Mouse (Mus musculus) limb, embryonic 14.5 days (tissue): ENCODE data around the gene Tmem100. TPM values are rescaled to one million over a fixed set of nuclear protein-coding genes. Genes with fewer than 3 reads are reported as not detected.

Source experiments
- ATAC-seq: fragments of 200-750 bp; cut with Nextera tagmentation; 2 replicates; pipeline ENCODE4 v1.8.0; 2017; ENCODE audit warnings: low read depth, moderate number of reproducible peaks, moderate TSS enrichment; ENCODE audit not compliant: low FRiP score
- DNase-seq: peaks from one replicate; pipeline ENCODE4 v3.0.0-alpha.2; 2015; ENCODE audit warnings: low spot score
- H3K27ac ChIP-seq: fragments of 300-500 bp; sonication (generic); replicated peaks from 2 replicates; pipeline ENCODE4 v1.5.1; 2014; ENCODE audit warnings: low read depth, mild to moderate bottlenecking, low read length, moderate library complexity, mixed read lengths
- H3K27me3 ChIP-seq: fragments of 300-500 bp; sonication (generic); 2 replicates; pipeline ENCODE4 v1.6.1; 2014; ENCODE audit warnings: low read length, mixed read lengths; ENCODE audit not compliant: control insufficient read depth, insufficient read depth
- H3K36me3 ChIP-seq: fragments of 300-500 bp; sonication (generic); 2 replicates; pipeline ENCODE4 v1.6.1; 2014; ENCODE audit warnings: mild to moderate bottlenecking, low read length, moderate library complexity, mixed read lengths; ENCODE audit not compliant: control insufficient read depth, insufficient read depth
- H3K4me1 ChIP-seq: fragments of 300-500 bp; sonication (generic); 2 replicates; pipeline ENCODE4 v1.6.1; 2014; ENCODE audit warnings: antibody characterized with exemption, low read length, mixed read lengths; ENCODE audit not compliant: control insufficient read depth, insufficient read depth
- H3K4me2 ChIP-seq: fragments of 300-500 bp; sonication (generic); replicated peaks from 2 replicates; pipeline ENCODE4 v1.6.1; 2014; ENCODE audit warnings: low read depth, mild to moderate bottlenecking, low read length, moderate library complexity; ENCODE audit not compliant: severe bottlenecking
- H3K4me3 ChIP-seq: fragments of 300-500 bp; sonication (generic); replicated peaks from 2 replicates; pipeline ENCODE4 v1.5.1; 2014; ENCODE audit warnings: low read length
- H3K9ac ChIP-seq: fragments of 300-500 bp; sonication (generic); 2 replicates; pipeline ENCODE4 v1.6.1; 2014; ENCODE audit warnings: mild to moderate bottlenecking, low read depth, low read length, moderate library complexity; ENCODE audit not compliant: severe bottlenecking
- H3K9me3 ChIP-seq: fragments of 300-500 bp; sonication (generic); 2 replicates; pipeline ENCODE4 v1.6.1; 2016; ENCODE audit warnings: low read length; ENCODE audit not compliant: control insufficient read depth
- POLR2A ChIP-seq: fragments of 200-500 bp; IDR thresholded peaks from 2 replicates; pipeline ENCODE4 v1.8.0; 2012; ENCODE audit warnings: inconsistent platforms, mild to moderate bottlenecking, moderate library complexity, borderline replicate concordance; ENCODE audit not compliant: insufficient read depth, insufficient read length; ENCODE audit errors: extremely low read depth
- WGBS: fragments of 180-500 bp; shearing (Covaris S2); extraction: QIAGEN DNeasy Blood & Tissue Kit; methylation state at CpG from one replicate; pipeline ENCODE4 v1.1.7; 2014; 5-methylcytosine and 5-hydroxymethylcytosine counted together
- polyA plus RNA-seq, 2 experiments: library from polyadenylated mRNA; depleted of rRNA in 1 of 2; stranded (reverse) in 1 of 2; unstranded in 1 of 2; fragments of >200 nt; fragmentation: Nextera tagmentation in 1 of 2; extraction: Ambion mirVana in 1 of 2; gene quantifications; 2 replicates each; pipeline versions ENCODE4 v1.2.1 to v1.2.3; 2012 to 2014

Gene Tmem100
- polyA plus RNA-seq, 2 experiments: 16.4 to 23.9 TPM

- no peaks in the 10 kb centered on the region for H3K36me3 ChIP-seq
- ATAC-seq (no peak), DNase-seq (no peak)
- H3K4me2 ChIP-seq: no peak overlapping the region
- no peak for TF ChIP-seq POLR2A
- no peaks in the 10 kb centered on the region for H3K27me3 ChIP-seq
- H3K9me3 ChIP-seq: no peaks in the 10 kb centered on the region
- no peak overlapping the region for H3K27ac ChIP-seq
- no peaks in the 10 kb centered on the region for H3K4me1 ChIP-seq
- no peak overlapping the region for H3K9ac ChIP-seq
- WGBS: 75% methylated on average over 9 of the region's 9 CpGs
- H3K4me3 ChIP-seq: no peak overlapping the region
These were observed 17.1 kb downstream of the Tmem100 start for GRCm38 (mm10) chr11:90047271-90047670.

DNA sequence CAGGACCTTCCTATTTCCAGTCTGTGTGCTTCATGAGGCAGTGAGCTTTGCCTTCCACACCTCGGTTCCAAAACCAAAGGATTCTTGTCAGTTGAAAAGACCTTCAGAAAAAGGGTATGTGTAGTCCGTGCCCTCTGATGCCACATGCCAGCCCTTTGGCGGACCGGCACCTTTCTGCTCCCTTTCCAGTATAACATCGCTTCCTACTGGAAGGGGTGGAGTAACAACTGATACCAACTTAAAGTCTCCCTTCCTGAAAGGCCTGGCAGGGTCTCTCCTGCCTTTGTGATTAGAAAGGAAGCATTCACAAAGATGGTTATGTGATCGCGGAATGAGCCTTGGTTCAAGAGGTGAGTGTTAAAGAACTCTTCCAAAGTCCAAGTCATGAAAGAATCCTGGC, 19.9 kb downstream of the Tmem100 start:
- WGBS: 91% methylated on average over 7 of the region's 7 CpGs

GRCm38 (mm10) chr11:90052785-90053184, 22.6 kb downstream of the Tmem100 start:
- peak; percentile 62; the same call in 1 of the 2 replicates for ATAC-seq
- no peak for DNase-seq
- H3K9ac ChIP-seq: no peak overlapping the region
- H3K4me2 ChIP-seq: no peak overlapping the region
- no peaks in the 10 kb centered on the region for H3K36me3 ChIP-seq
- H3K27me3 ChIP-seq: no peaks in the 10 kb centered on the region
- no peaks in the 10 kb centered on the region for H3K9me3 ChIP-seq
- 36% methylated on average over 7 of the region's 7 CpGs for WGBS
- no peak overlapping the region for H3K4me3 ChIP-seq
- no peak for TF ChIP-seq POLR2A
- peaks cover 2% of the 10 kb centered on the region; the same call in 1 of the 2 replicates for H3K4me1 ChIP-seq
- H3K27ac ChIP-seq: no peak overlapping the region

More for the DNA sequence above, 19.9 kb downstream of the Tmem100 start:
- no peak for ATAC-seq
- Histone ChIP-seq H3K27ac (no peak overlapping the region), H3K4me3 (no peak overlapping the region), H3K36me3 (no peaks in the 10 kb centered on the region), H3K4me2 (no peak overlapping the region), H3K9me3 (no peaks in the 10 kb centered on the region), H3K4me1 (peaks cover 2% of the 10 kb centered on the region; the same call in 1 of the 2 replicates), H3K27me3 (no peaks in the 10 kb centered on the region), H3K9ac (no peak overlapping the region)
- no peak for TF ChIP-seq POLR2A
- DNase-seq: no peak

- Histone ChIP-seq H3K4me2 (no peak overlapping the region), H3K27me3 (no peaks in the 10 kb centered on the region), H3K9ac (no peak overlapping the region), H3K4me3 (no peak overlapping the region), H3K4me1 (peaks cover 2% of the 10 kb centered on the region; the same call in 1 of the 2 replicates), H3K9me3 (no peaks in the 10 kb centered on the region), H3K27ac (no peak overlapping the region), H3K36me3 (no peaks in the 10 kb centered on the region)
- DNase-seq: no peak
- no peak for TF ChIP-seq POLR2A
- WGBS: 65% methylated on average over 4 of the region's 4 CpGs
- ATAC-seq: no peak
These were observed 23.7 kb downstream of the Tmem100 start for GRCm38 (mm10) chr11:90053820-90054219.

DNA sequence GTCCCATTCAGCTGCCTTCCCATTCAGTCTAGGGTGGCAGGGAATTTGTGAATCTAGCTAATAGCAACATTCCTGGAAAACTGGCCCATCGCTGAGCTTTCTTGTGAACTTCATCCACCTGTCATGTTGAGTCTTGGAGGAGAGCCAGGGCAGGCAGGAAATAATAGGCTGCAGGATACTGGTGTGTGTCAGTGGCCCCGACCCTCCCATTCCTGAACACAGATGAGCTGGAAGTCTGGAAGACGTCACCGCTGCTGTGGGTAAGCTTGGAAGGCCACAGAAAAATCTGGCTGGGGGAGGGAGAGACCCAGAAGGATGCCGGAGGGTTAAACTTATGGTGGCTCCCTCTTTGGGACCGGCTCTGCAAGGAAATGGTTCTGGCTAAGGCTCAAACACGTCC, 24.3 kb downstream of the Tmem100 start:
- Histone ChIP-seq H3K9me3 (no peaks in the 10 kb centered on the region), H3K36me3 (no peaks in the 10 kb centered on the region), H3K4me3 (no peak overlapping the region), H3K27ac (no peak overlapping the region), H3K4me2 (no peak overlapping the region), H3K4me1 (peaks cover 2% of the 10 kb centered on the region; the same call in 1 of the 2 replicates), H3K27me3 (no peaks in the 10 kb centered on the region), H3K9ac (no peak overlapping the region)
- 32% methylated on average over 7 of the region's 7 CpGs for WGBS
- ATAC-seq (peak; percentile 90), DNase-seq (peak; percentile 57)
- TF ChIP-seq POLR2A: no peak

DNA sequence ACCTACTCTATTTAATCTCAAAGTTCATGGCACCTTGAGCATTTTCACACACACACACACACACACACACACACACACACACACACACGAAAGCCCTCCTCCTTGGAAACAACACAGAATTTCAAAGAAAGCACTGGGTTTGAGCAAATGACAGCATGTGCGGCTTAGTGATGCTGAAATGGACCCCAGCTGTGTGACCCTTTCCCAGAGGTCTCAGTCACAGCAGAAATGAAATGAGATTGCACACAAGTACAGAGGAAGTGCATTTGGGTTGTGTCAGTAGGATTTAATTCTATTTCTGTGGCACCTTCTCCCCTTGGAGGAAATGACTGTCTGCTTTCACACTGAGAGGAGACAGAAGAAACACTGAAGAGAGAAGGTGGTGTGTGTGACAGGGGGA, 26.9 kb downstream of the Tmem100 start:
- H3K9ac ChIP-seq: no peak overlapping the region
- no peak overlapping the region for H3K4me2 ChIP-seq
- no peaks in the 10 kb centered on the region for H3K27me3 ChIP-seq
- TF ChIP-seq POLR2A: no peak
- no peak overlapping the region for H3K27ac ChIP-seq
- no peaks in the 10 kb centered on the region for H3K9me3 ChIP-seq
- DNase-seq: no peak
- WGBS: 53% methylated on average over 2 of the region's 2 CpGs
- no peak overlapping the region for H3K4me3 ChIP-seq
- H3K36me3 ChIP-seq: no peaks in the 10 kb centered on the region
- H3K4me1 ChIP-seq: peaks cover 2% of the 10 kb centered on the region; the same call in 1 of the 2 replicates
- ATAC-seq: no peak
